Mouse (Mus musculus) liver, adult 2 months (tissue): ENCODE data around the gene Acadvl. TPM values are rescaled to one million over a fixed set of nuclear protein-coding genes. Genes with fewer than 3 reads are reported as not detected.

ENCODE experiments used
- DNase-seq: peaks from one replicate; pipeline ENCODE4 v3.0.0-alpha.2; 2011; ENCODE audit warnings: low read depth, low spot score; ENCODE audit errors: extremely low read depth
- H3K27ac ChIP-seq: fragments of 200-500 bp; replicated peaks from 2 replicates; pipeline ENCODE4 v1.5.1; 2012; ENCODE audit warnings: low read depth, mild to moderate bottlenecking, control low read depth, inconsistent platforms, low read length; ENCODE audit not compliant: insufficient read depth
- H3K27me3 ChIP-seq: fragments of 200-500 bp; 2 replicates; pipeline ENCODE4 v1.6.1; 2012; ENCODE audit warnings: mild to moderate bottlenecking, moderate library complexity, low read length, inconsistent platforms; ENCODE audit not compliant: control insufficient read depth, insufficient read depth
- H3K36me3 ChIP-seq: fragments of 200-500 bp; 2 replicates; pipeline ENCODE4 v1.6.1; 2012; ENCODE audit warnings: low read length, inconsistent platforms; ENCODE audit not compliant: control insufficient read depth, insufficient read depth
- H3K4me1 ChIP-seq: fragments of 200-500 bp; 2 replicates; pipeline ENCODE4 v1.6.1; 2011; ENCODE audit warnings: low read length; ENCODE audit not compliant: control insufficient read depth, insufficient read depth
- H3K4me3 ChIP-seq: fragments of 200-500 bp; 2 replicates; pipeline ENCODE4 v1.5.1; 2011; ENCODE audit warnings: low read depth, mild to moderate bottlenecking, control low read depth, low read length, moderate library complexity; ENCODE audit not compliant: insufficient read depth
- H3K79me2 ChIP-seq: fragments of 200-500 bp; 2 replicates; pipeline ENCODE4 v1.6.1; 2012; ENCODE audit warnings: inconsistent platforms, mild to moderate bottlenecking, low read length, moderate library complexity; ENCODE audit not compliant: control insufficient read depth, insufficient read depth
- H3K9ac ChIP-seq: fragments of 200-500 bp; 2 replicates; pipeline ENCODE4 v1.6.1; 2012; ENCODE audit warnings: low read depth, mild to moderate bottlenecking, control low read depth, inconsistent platforms, low read length
- CTCF ChIP-seq: fragments of 200-500 bp; IDR thresholded peaks from 2 replicates; pipeline ENCODE4 v1.5.1; 2011; ENCODE audit warnings: low read depth, low read length, control low read depth
- POLR2A ChIP-seq: fragments of 200-500 bp; IDR thresholded peaks from 2 replicates; pipeline ENCODE4 v1.6.1; 2011; ENCODE audit warnings: low read length, control low read depth; ENCODE audit not compliant: insufficient read depth; ENCODE audit errors: extremely low read depth
- WGBS: fragments of 180-500 bp; shearing (Covaris S2); methylation state at CpG from one replicate; pipeline ENCODE4 v1.1.7; 2018; 5-methylcytosine and 5-hydroxymethylcytosine counted together
- polyA plus RNA-seq: library from polyadenylated mRNA; depleted of rRNA; stranded (reverse); fragments of >200 nt; gene quantifications from 2 replicates; pipeline ENCODE4 v1.2.3, GENCODE M21; 2012
- total RNA-seq: library from RNA; depleted of rRNA; stranded (reverse); fragments of >200 nt; gene quantifications from 2 replicates; pipeline ENCODE4 v1.2.3, GENCODE M21; 2014

Acadvl gene
- total and polyA plus RNA-seq, 2 experiments, result 302 to 344 TPM

GRCm38 (mm10) chr11:69970775-69971174, 44.4 kb downstream of the Acadvl start:
- 89% methylated on average over 3 of the region's 3 CpGs for WGBS
- peaks cover 23% of the 10 kb centered on the region for H3K36me3 ChIP-seq

GRCm38 (mm10) chr11:69970222-69970621, 45.0 kb downstream of the Acadvl start:
- H3K27ac ChIP-seq, result no peak overlapping the region

More at GRCm38 (mm10) chr11:69970775-69971174, 44.4 kb downstream of the Acadvl start:
- TF ChIP-seq POLR2A, result no peak
- TF ChIP-seq CTCF, result no peak
- no peak overlapping the region for H3K4me3 ChIP-seq
- DNase-seq, result no peak
- H3K27ac ChIP-seq, result no peak overlapping the region
- H3K4me1 ChIP-seq, result 0 out of 2 replicates have a peak, but pooled peaks cover 3% of the 10 kb centered on the region
- no peaks in the 10 kb centered on the region for H3K79me2 ChIP-seq
- peaks cover 8% of the 10 kb centered on the region for H3K27me3 ChIP-seq
- no peak overlapping the region for H3K9ac ChIP-seq

GRCm38 (mm10) chr11:69968793-69969192, 46.4 kb downstream of the Acadvl start:
- 0 out of 2 replicates have a peak, but pooled peaks cover 3% of the 10 kb centered on the region for H3K4me1 ChIP-seq
- H3K4me3 ChIP-seq, result no peak overlapping the region
- WGBS, result 55% methylated on average over 4 of the region's 4 CpGs
- DNase-seq, result no peak
- no peak overlapping the region for H3K9ac ChIP-seq
- peaks cover 12% of the 10 kb centered on the region for H3K27me3 ChIP-seq
- H3K36me3 ChIP-seq, result peaks cover 13% of the 10 kb centered on the region; the same call in 1 of the 2 replicates
- no peak for TF ChIP-seq CTCF
- TF ChIP-seq POLR2A, result no peak
- no peak overlapping the region for H3K27ac ChIP-seq
- H3K79me2 ChIP-seq, result no peaks in the 10 kb centered on the region

More at GRCm38 (mm10) chr11:69970222-69970621, 45.0 kb downstream of the Acadvl start:
- Histone ChIP-seq H3K4me1 (0 out of 2 replicates have a peak, but pooled peaks cover 3% of the 10 kb centered on the region), H3K9ac (no peak overlapping the region), H3K27me3 (peaks cover 11% of the 10 kb centered on the region), H3K79me2 (no peaks in the 10 kb centered on the region), H3K4me3 (no peak overlapping the region), H3K36me3 (peaks cover 23% of the 10 kb centered on the region)
- TF ChIP-seq CTCF (no peak), POLR2A (no peak)
- no peak for DNase-seq
- 86% methylated on average over 6 of the region's 6 CpGs for WGBS

GRCm38 (mm10) chr11:69966860-69967517, 48.2 kb downstream of the Acadvl start:
- Histone ChIP-seq H3K4me1 (0 out of 2 replicates have a peak, but pooled peaks cover 3% of the 10 kb centered on the region), H3K4me3 (peak overlapping the region; percentile 29; the same call in 1 of the 2 replicates), H3K27me3 (peaks cover 12% of the 10 kb centered on the region), H3K9ac (no peak overlapping the region), H3K79me2 (no peaks in the 10 kb centered on the region), H3K27ac (no peak overlapping the region), H3K36me3 (peaks cover 5% of the 10 kb centered on the region; the same call in 1 of the 2 replicates)
- no peak for DNase-seq
- WGBS, result 43% methylated on average over 17 of the region's 17 CpGs
- TF ChIP-seq POLR2A, result no peak
- TF ChIP-seq CTCF, result no peak

- DNase-seq, result no peak
- H3K36me3 ChIP-seq, result peaks cover 2% of the 10 kb centered on the region; the same call in 1 of the 2 replicates
- H3K9ac ChIP-seq, result no peak overlapping the region
- no peak overlapping the region for H3K27ac ChIP-seq
- 5% methylated on average over 59 of the region's 59 CpGs for WGBS
- H3K79me2 ChIP-seq, result no peaks in the 10 kb centered on the region
- TF ChIP-seq CTCF (no peak), POLR2A (no peak)
- peak overlapping the region; percentile 29; the same call in 1 of the 2 replicates for H3K4me3 ChIP-seq
- 0 out of 2 replicates have a peak, but pooled peaks cover 3% of the 10 kb centered on the region for H3K4me1 ChIP-seq
- peaks cover 12% of the 10 kb centered on the region for H3K27me3 ChIP-seq
These were observed 49.0 kb downstream of the Acadvl start for GRCm38 (mm10) chr11:69966006-69966859.
